Mouse (Mus musculus) C2C12 (cell line): ENCODE data around the gene Racgap1.

Source experiments
- CEBPB ChIP-seq: IDR thresholded peaks from one replicate; pipeline ENCODE4 v1.6.1; 2011; ENCODE audit warnings: low read depth, mild to moderate bottlenecking, control low read depth, moderate library complexity
- CTCF ChIP-seq: IDR thresholded peaks from one replicate; pipeline ENCODE4 v1.5.1; 2011; ENCODE audit not compliant: control insufficient read depth, insufficient read depth, insufficient read length
- FOSL1 ChIP-seq: IDR thresholded peaks from one replicate; pipeline ENCODE4 v1.8.0; 2011; ENCODE audit warnings: mild to moderate bottlenecking, low read length; ENCODE audit not compliant: poor library complexity, insufficient read depth, severe bottlenecking
- MAX ChIP-seq: IDR thresholded peaks from one replicate; pipeline ENCODE4 v1.6.1; 2011; ENCODE audit warnings: mild to moderate bottlenecking, control low read depth
- MYOD1 ChIP-seq: IDR thresholded peaks from one replicate; pipeline ENCODE4 v1.6.1; 2011; ENCODE audit warnings: low read depth; ENCODE audit not compliant: control insufficient read depth, insufficient read length
- MYOG ChIP-seq: IDR thresholded peaks from one replicate; pipeline ENCODE4 v1.6.1; 2011; ENCODE audit not compliant: control insufficient read depth, insufficient read length; ENCODE audit errors: extremely low read depth
- USF1 ChIP-seq: IDR thresholded peaks from one replicate; pipeline ENCODE4 v1.6.1; 2011; ENCODE audit warnings: low read depth, mild to moderate bottlenecking, control low read depth, moderate library complexity

GRCm38 (mm10) chr15:99671783-99672182, 20.3 kb upstream of the Racgap1 start:
- no peak for TF ChIP-seq CTCF
- TF ChIP-seq MYOD1, result no peak
- TF ChIP-seq CEBPB, result no peak
- no peak for TF ChIP-seq MAX
- no peak for TF ChIP-seq USF1
- no peak for TF ChIP-seq FOSL1
- no peak for TF ChIP-seq MYOG
